In genomic region chr8:122104658-122105057, GRCm38 (mm10) we compare ENCODE assay signal across 26 mouse cellular contexts.
DNase-seq lines count a peak whose midpoint lies in the region; ATAC-seq lines count a peak whose summit lies in the region.
"Had no signal": no experiment of that assay in that cellular context is flagged by ENCODE, and none has a peak within 500 bp of the region (broad histone marks: within the 10 kb centered on the region; RNA-seq: fewer than 3 reads in every experiment).

No protein-coding gene starts in this region.

- peaks cover 16% of the 10 kb centered on the region for H3K27me3 ChIP-seq in heart, embryonic 10.5 days (ENCODE audit: insufficient read depth, poor library complexity, severe bottlenecking)
- H3K27me3 ChIP-seq: embryonic facial prominence, embryonic 13.5 days; embryonic facial prominence, embryonic 15.5 days; forebrain, embryonic 12.5 days had no signal

- H3K9me3 ChIP-seq in heart, embryonic 10.5 days, result no peaks in the 10 kb centered on the region
- H3K9me3 ChIP-seq: embryonic facial prominence, embryonic 13.5 days; embryonic facial prominence, embryonic 15.5 days; forebrain, embryonic 10.5 days; forebrain, embryonic 12.5 days; G1E had no signal

- intact Hi-C loops in heart, postnatal 25 days (cut with DNase I), result no loop called here
- intact Hi-C loops in left cerebral cortex, postnatal 4 days (cut with DNase I), result no loop called here

- WGBS in heart, embryonic 10.5 days, result 74% methylated on average over 4 of the region's 4 CpGs

- H3K36me3 ChIP-seq in heart, embryonic 10.5 days, result no peaks in the 10 kb centered on the region
- H3K36me3 ChIP-seq: embryonic facial prominence, embryonic 13.5 days; embryonic facial prominence, embryonic 15.5 days; forebrain, embryonic 10.5 days; forebrain, embryonic 12.5 days; G1E had no signal

- peaks cover 58% of the 10 kb centered on the region for H3K4me1 ChIP-seq in heart, embryonic 10.5 days

- 0 out of 2 replicates have a peak overlapping the region, but pooled peaks have one; percentile 24 for H3K27ac ChIP-seq in heart, embryonic 10.5 days
- H3K27ac ChIP-seq: embryonic facial prominence, embryonic 15.5 days; forebrain, embryonic 10.5 days; forebrain, embryonic 12.5 days had no signal

- ATAC-seq in activated CD4-positive, CD25-positive, alpha-beta regulatory T cell, adult 4 months, result no peak
- ATAC-seq: CD4-positive, CD25-positive, alpha-beta regulatory T cell, adult 4 months; forebrain, embryonic 14.5 days; forebrain, embryonic 16.5 days had no signal

- no peak for DNase-seq in heart, embryonic 10.5 days (ENCODE audit: low spot score)
- DNase-seq in heart, postnatal 25 days (ENCODE audit: low spot score), result no peak
- DNase-seq in ES-CJ7 (ENCODE audit: low read depth, low spot score) (peak; percentile 63), R1 (ENCODE audit: low read depth, low spot score) (peak; percentile 53)
- no peak for DNase-seq in left cerebral cortex, postnatal 4 days
- DNase-seq in kidney, adult 9 months, result no peak
- DNase-seq: adrenal gland, adult 8-10 months; adrenal gland, postnatal 14 days; adrenal gland, postnatal 36 days; B cell, adult 2 months; cerebellum, adult 11-12 months; cerebellum, adult 2 months; cerebellum, adult 9-10 months; cerebellum, postnatal 10 days; cerebellum, postnatal 36 days; embryo, embryonic 11 days had no signal

- H3K4me3 ChIP-seq in heart, embryonic 10.5 days, result no peak overlapping the region
- H3K4me3 ChIP-seq: embryonic facial prominence, embryonic 13.5 days; embryonic facial prominence, embryonic 15.5 days; erythroblast, embryonic 14.5 days; forebrain, embryonic 10.5 days; forebrain, embryonic 12.5 days had no signal

Comparison
In these comparisons a context has a peak if more than half of its experiments do, and no peak if none do; other contexts are left out.
1. DNase-seq: peak in ES-CJ7 (single experiment) and R1 (single experiment); none in heart, embryonic 10.5 days (single experiment), heart, postnatal 25 days (single experiment), left cerebral cortex, postnatal 4 days (single experiment) and kidney, adult 9 months (single experiment).